Mouse (Mus musculus) right cerebral cortex, postnatal 10 days (tissue): Measurements from ENCODE around the gene Ifi211.
"Not testable (repeated sequence)": the region's sequence is repeated elsewhere in the genome, so short reads cannot be mapped to it uniquely, and the experiment has no call there.

Experiments
- DNase-seq, 2 experiments: peaks; one replicate each; pipeline ENCODE4 v3.0.0; 2021; ENCODE audit warnings: low spot score in 2 of 2

Gene Ifi211

DNA sequence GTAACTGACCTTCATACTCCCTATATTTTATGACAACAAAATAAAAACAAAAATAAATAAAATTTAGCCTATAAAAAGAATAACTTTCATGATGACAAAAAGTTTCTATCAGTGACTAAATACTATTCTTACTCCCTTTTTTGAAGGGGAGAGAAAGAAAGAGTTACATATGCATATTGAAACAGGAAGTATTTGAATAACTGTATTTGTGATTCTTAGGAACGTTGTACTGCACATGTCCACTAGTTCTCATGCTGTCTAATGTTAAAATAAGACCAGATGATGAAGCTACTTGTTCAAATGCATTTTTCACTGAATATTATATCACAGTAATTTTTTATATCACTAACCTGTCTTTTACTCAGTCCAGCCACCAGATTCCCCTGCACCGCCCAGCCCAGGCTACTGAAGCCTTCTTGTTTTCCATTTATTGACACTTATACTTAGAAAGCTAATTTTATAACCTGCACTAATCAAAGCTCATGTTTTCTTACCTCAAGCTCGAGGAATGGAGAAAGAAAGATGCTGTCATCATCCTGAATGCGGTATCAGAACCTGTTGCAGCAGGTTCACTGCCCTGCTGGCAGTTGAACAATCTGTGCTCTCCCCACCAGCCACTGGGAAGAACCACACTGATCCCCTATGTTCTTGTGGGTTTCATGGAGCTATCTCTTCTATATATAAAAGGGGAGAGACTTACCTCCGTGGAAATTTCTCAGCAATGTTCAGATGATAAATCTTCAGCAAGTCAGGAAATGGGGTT lies 33.4 kb downstream of the Ifi211 start:
- DNase-seq: not testable (repeated sequence)

GRCm38 (mm10) chr1:173878264-173878663 lies 34.6 kb downstream of the Ifi211 start:
- DNase-seq: not testable (repeated sequence)

GRCm38 (mm10) chr1:173877125-173877524 lies 35.7 kb downstream of the Ifi211 start:
- DNase-seq: not testable (repeated sequence)

DNA sequence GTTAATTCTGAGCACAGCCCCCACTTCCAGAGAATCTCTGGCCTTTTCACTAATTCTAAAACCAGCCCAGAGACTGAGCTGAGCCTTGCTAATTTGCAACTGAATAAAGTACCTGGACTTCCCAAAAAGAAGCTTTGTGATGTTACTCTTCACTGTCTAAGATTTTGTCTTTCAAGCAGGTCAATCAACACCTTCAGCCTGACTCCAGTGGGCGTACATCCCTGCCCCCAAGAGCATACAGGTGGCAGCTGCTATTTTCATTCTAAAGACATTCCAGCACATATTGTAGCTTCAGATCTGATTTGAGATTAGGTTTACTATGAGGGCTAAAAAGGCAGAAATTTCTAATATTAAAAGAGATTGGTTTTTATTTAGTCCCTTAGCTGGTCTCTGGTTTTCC lies 44.3 kb downstream of the Ifi211 start:
- DNase-seq: not testable (repeated sequence)

- DNase-seq: no peak
Measured at GRCm38 (mm10) chr1:173866504-173866903, 46.3 kb downstream of the Ifi211 start.

GRCm38 (mm10) chr1:173853711-173854110 lies 59.1 kb downstream of the Ifi211 start:
- DNase-seq: peak; percentile 27 to 49

GRCm38 (mm10) chr1:173852853-173853252 lies 60.0 kb downstream of the Ifi211 start:
- not testable (repeated sequence) for DNase-seq
